Mouse (Mus musculus) liver, embryonic 12.5 days (tissue): Measurements from ENCODE around the gene Slc35d1. TPM values are rescaled to one million over a fixed set of nuclear protein-coding genes. Genes with fewer than 3 reads are reported as not detected.
A peak's percentile ranks its signal among the peaks of the same experiment; 100 is the strongest.

Source experiments
- ATAC-seq: fragments of 200-750 bp; cut with Nextera tagmentation; 2 replicates; pipeline ENCODE4 v1.8.0; 2017; ENCODE audit warnings: moderate number of reproducible peaks, mild to moderate bottlenecking, moderate library complexity
- H3K27ac ChIP-seq: fragments of 300-500 bp; sonication (generic); 2 replicates; pipeline ENCODE4 v1.5.1; 2016; ENCODE audit warnings: mild to moderate bottlenecking
- H3K27me3 ChIP-seq: fragments of 300-500 bp; sonication (generic); replicated peaks from 2 replicates; pipeline ENCODE4 v1.6.1; 2016; ENCODE audit warnings: mild to moderate bottlenecking, moderate library complexity
- H3K36me3 ChIP-seq: fragments of 300-500 bp; sonication (generic); 2 replicates; pipeline ENCODE4 v1.6.1; 2016; ENCODE audit warnings: mild to moderate bottlenecking, moderate library complexity
- H3K4me1 ChIP-seq: fragments of 300-500 bp; sonication (generic); 2 replicates; pipeline ENCODE4 v1.6.1; 2016
- H3K4me2 ChIP-seq: fragments of 300-500 bp; sonication (generic); 2 replicates; pipeline ENCODE4 v1.6.1; 2016; ENCODE audit warnings: mild to moderate bottlenecking, moderate library complexity
- H3K4me3 ChIP-seq: fragments of 300-500 bp; sonication (generic); 2 replicates; pipeline ENCODE4 v1.5.1; 2016; ENCODE audit warnings: mild to moderate bottlenecking, moderate library complexity
- H3K9ac ChIP-seq: fragments of 300-500 bp; sonication (generic); 2 replicates; pipeline ENCODE4 v1.6.1; 2016; ENCODE audit warnings: mild to moderate bottlenecking, moderate library complexity
- H3K9me3 ChIP-seq: fragments of 300-500 bp; sonication (generic); replicated peaks from 2 replicates; pipeline ENCODE4 v1.6.1; 2016; ENCODE audit warnings: mild to moderate bottlenecking, moderate library complexity
- WGBS: fragments of 180-500 bp; shearing (Covaris S2); methylation state at CpG from one replicate; pipeline ENCODE4 v1.1.7; 2016; ENCODE audit not compliant: insufficient replicate concordance; 5-methylcytosine and 5-hydroxymethylcytosine counted together
- polyA plus RNA-seq: library from polyadenylated mRNA; unstranded; fragments of >200 nt; fragmentation: Nextera tagmentation; extraction: Ambion mirVana; gene quantifications from 2 replicates; pipeline ENCODE4 v1.2.1, GENCODE M21; 2016

The Slc35d1 gene
- polyA plus RNA-seq, 1 experiment from 2014 or later: 11.1 TPM

GRCm38 (mm10) chr4:103216046-103216445 is 1.1 kb upstream of the Slc35d1 start:
- Histone ChIP-seq H3K4me2 (0 out of 2 replicates have a peak overlapping the region, but pooled peaks have one; percentile 6), H3K36me3 (peaks cover 2% of the 10 kb centered on the region; the same call in 1 of the 2 replicates), H3K9ac (no peak overlapping the region), H3K4me1 (peaks cover 29% of the 10 kb centered on the region), H3K27me3 (no peaks in the 10 kb centered on the region), H3K4me3 (no peak overlapping the region), H3K9me3 (no peaks in the 10 kb centered on the region), H3K27ac (peak overlapping the region; percentile 93)
- 72% methylated on average over 6 of the region's 6 CpGs for WGBS
- no peak for ATAC-seq

GRCm38 (mm10) chr4:103214498-103214924 is 453 bp downstream of the Slc35d1 start:
- Histone ChIP-seq H3K4me2 (peak overlapping the region; percentile 90), H3K27me3 (no peaks in the 10 kb centered on the region), H3K36me3 (peaks cover 16% of the 10 kb centered on the region), H3K9ac (peak overlapping the region; percentile 95), H3K27ac (peak overlapping the region; percentile 93), H3K9me3 (no peaks in the 10 kb centered on the region), H3K4me1 (peaks cover 29% of the 10 kb centered on the region), H3K4me3 (peak overlapping the region; percentile 92)
- peak; percentile 68 for ATAC-seq
- 2% methylated on average over 48 of the region's 48 CpGs for WGBS

GRCm38 (mm10) chr4:103213859-103214497 is 986 bp downstream of the Slc35d1 start:
- Histone ChIP-seq H3K9ac (peak overlapping the region; percentile 95), H3K4me3 (peak overlapping the region; percentile 92), H3K4me2 (peak overlapping the region; percentile 90), H3K27ac (peak overlapping the region; percentile 93), H3K9me3 (no peaks in the 10 kb centered on the region), H3K36me3 (peaks cover 21% of the 10 kb centered on the region), H3K27me3 (no peaks in the 10 kb centered on the region), H3K4me1 (peaks cover 29% of the 10 kb centered on the region)
- peak; percentile 50 for ATAC-seq
- 6% methylated on average over 30 of the region's 30 CpGs for WGBS

- H3K4me2 ChIP-seq: no peak overlapping the region
- H3K9me3 ChIP-seq: no peaks in the 10 kb centered on the region
- no peak overlapping the region for H3K27ac ChIP-seq
- peaks cover 73% of the 10 kb centered on the region for H3K36me3 ChIP-seq
- WGBS: 55% methylated on average over 1 of the region's 1 CpGs
- no peaks in the 10 kb centered on the region for H3K27me3 ChIP-seq
- H3K4me3 ChIP-seq: no peak overlapping the region
- no peak for ATAC-seq
- H3K9ac ChIP-seq: no peak overlapping the region
- peaks cover 11% of the 10 kb centered on the region for H3K4me1 ChIP-seq
These were observed 6.4 kb downstream of the Slc35d1 start for GRCm38 (mm10) chr4:103208553-103208952.

GRCm38 (mm10) chr4:103203646-103204045 is 11.3 kb downstream of the Slc35d1 start:
- no peak for ATAC-seq
- Histone ChIP-seq H3K36me3 (peaks cover 85% of the 10 kb centered on the region), H3K4me3 (no peak overlapping the region), H3K4me1 (no peaks in the 10 kb centered on the region), H3K27me3 (no peaks in the 10 kb centered on the region), H3K9ac (no peak overlapping the region), H3K4me2 (no peak overlapping the region), H3K9me3 (no peaks in the 10 kb centered on the region), H3K27ac (no peak overlapping the region)
- 86% methylated on average over 2 of the region's 2 CpGs for WGBS

GRCm38 (mm10) chr4:103200046-103200445 is 14.9 kb downstream of the Slc35d1 start:
- peaks cover 79% of the 10 kb centered on the region for H3K36me3 ChIP-seq
- no peak overlapping the region for H3K4me3 ChIP-seq
- H3K27me3 ChIP-seq: no peaks in the 10 kb centered on the region
- 81% methylated on average over 1 of the region's 1 CpGs for WGBS
- no peak overlapping the region for H3K27ac ChIP-seq
- H3K4me2 ChIP-seq: no peak overlapping the region
- ATAC-seq: no peak
- no peak overlapping the region for H3K9ac ChIP-seq
- no peaks in the 10 kb centered on the region for H3K4me1 ChIP-seq
- H3K9me3 ChIP-seq: no peaks in the 10 kb centered on the region

GRCm38 (mm10) chr4:103199086-103199485 is 15.9 kb downstream of the Slc35d1 start:
- Histone ChIP-seq H3K27ac (no peak overlapping the region), H3K4me1 (no peaks in the 10 kb centered on the region), H3K27me3 (no peaks in the 10 kb centered on the region), H3K9ac (no peak overlapping the region), H3K4me2 (no peak overlapping the region), H3K4me3 (no peak overlapping the region), H3K9me3 (no peaks in the 10 kb centered on the region), H3K36me3 (peaks cover 79% of the 10 kb centered on the region)
- 68% methylated on average over 4 of the region's 4 CpGs for WGBS
- no peak for ATAC-seq

GRCm38 (mm10) chr4:103197401-103197800 is 17.6 kb downstream of the Slc35d1 start:
- no peak for ATAC-seq
- H3K9ac ChIP-seq: no peak overlapping the region
- H3K27me3 ChIP-seq: no peaks in the 10 kb centered on the region
- H3K9me3 ChIP-seq: peaks cover 2% of the 10 kb centered on the region; the same call in 1 of the 2 replicates
- H3K4me2 ChIP-seq: no peak overlapping the region
- no peak overlapping the region for H3K27ac ChIP-seq
- no peak overlapping the region for H3K4me3 ChIP-seq
- peaks cover 85% of the 10 kb centered on the region for H3K36me3 ChIP-seq
- 73% methylated on average over 8 of the region's 8 CpGs for WGBS
- peaks cover 9% of the 10 kb centered on the region for H3K4me1 ChIP-seq

- 75% methylated on average over 2 of the region's 2 CpGs for WGBS
- Histone ChIP-seq H3K9ac (no peak overlapping the region), H3K4me2 (no peak overlapping the region), H3K9me3 (peaks cover 5% of the 10 kb centered on the region; the same call in 1 of the 2 replicates), H3K36me3 (peaks cover 84% of the 10 kb centered on the region), H3K4me1 (peaks cover 47% of the 10 kb centered on the region), H3K27me3 (no peaks in the 10 kb centered on the region), H3K4me3 (no peak overlapping the region), H3K27ac (peak overlapping the region; percentile 23; the same call in 1 of the 2 replicates)
- ATAC-seq: no peak
These were observed 22.5 kb downstream of the Slc35d1 start for GRCm38 (mm10) chr4:103192421-103192820.

- H3K4me1 ChIP-seq: peaks cover 55% of the 10 kb centered on the region
- peak overlapping the region; percentile 87 for H3K27ac ChIP-seq
- H3K36me3 ChIP-seq: peaks cover 80% of the 10 kb centered on the region
- H3K9ac ChIP-seq: peak overlapping the region; percentile 22
- H3K4me2 ChIP-seq: peak overlapping the region; percentile 43
- no peaks in the 10 kb centered on the region for H3K27me3 ChIP-seq
- peak; percentile 96 for ATAC-seq
- H3K9me3 ChIP-seq: peaks cover 5% of the 10 kb centered on the region; the same call in 1 of the 2 replicates
- no peak overlapping the region for H3K4me3 ChIP-seq
- 55% methylated on average over 8 of the region's 8 CpGs for WGBS
These were observed 26.0 kb downstream of the Slc35d1 start for GRCm38 (mm10) chr4:103188786-103189640.

- Histone ChIP-seq H3K4me3 (no peak overlapping the region), H3K27ac (no peak overlapping the region), H3K36me3 (peaks cover 81% of the 10 kb centered on the region), H3K27me3 (no peaks in the 10 kb centered on the region), H3K9me3 (no peaks in the 10 kb centered on the region), H3K4me2 (no peak overlapping the region), H3K9ac (no peak overlapping the region), H3K4me1 (peaks cover 10% of the 10 kb centered on the region; the same call in 1 of the 2 replicates)
- 81% methylated on average over 8 of the region's 8 CpGs for WGBS
- no peak for ATAC-seq
These were observed 34.6 kb downstream of the Slc35d1 start for GRCm38 (mm10) chr4:103180300-103180888.

GRCm38 (mm10) chr4:103179581-103179980 is 35.4 kb downstream of the Slc35d1 start:
- Histone ChIP-seq H3K9ac (no peak overlapping the region), H3K9me3 (no peaks in the 10 kb centered on the region), H3K4me3 (no peak overlapping the region), H3K27me3 (no peaks in the 10 kb centered on the region), H3K27ac (no peak overlapping the region), H3K36me3 (peaks cover 82% of the 10 kb centered on the region), H3K4me2 (no peak overlapping the region), H3K4me1 (peaks cover 10% of the 10 kb centered on the region; the same call in 1 of the 2 replicates)
- no peak for ATAC-seq
- 79% methylated on average over 3 of the region's 3 CpGs for WGBS
